Mouse (Mus musculus): ENCODE measurements around the gene Proser3. TPM values are rescaled to one million over a fixed set of nuclear protein-coding genes. Genes with fewer than 3 reads are reported as not detected.

Proser3 gene
- polyA plus RNA-seq, 1 experiment from 2014 or later: 8.1 TPM

- no peaks in the 10 kb centered on the region for H3K36me3 ChIP-seq (ENCODE audit: control insufficient read depth, insufficient read depth, low read length)
- H3K27ac ChIP-seq (replicated peaks; ENCODE audit: low read depth, low read length): no peak overlapping the region
- no peak overlapping the region for H3K9ac ChIP-seq (ENCODE audit: low read depth, low read length)
- ATAC-seq (ENCODE audit: low read depth) (no peak), DNase-seq (ENCODE audit: low spot score) (no peak)
- no peaks in the 10 kb centered on the region for H3K27me3 ChIP-seq (replicated peaks; ENCODE audit: control insufficient read depth, insufficient read depth, low read length)
- no peak overlapping the region for H3K4me3 ChIP-seq (ENCODE audit: low read depth, low read length)
- no peaks in the 10 kb centered on the region for H3K4me1 ChIP-seq (ENCODE audit: control insufficient read depth, insufficient read depth, low read length)
- H3K9me3 ChIP-seq (ENCODE audit: control insufficient read depth, low read length): no peaks in the 10 kb centered on the region
- 49% methylated on average over 5 of the region's 5 CpGs for WGBS
- no peak overlapping the region for H3K4me2 ChIP-seq (ENCODE audit: low read depth, low read length)
These were observed 40.8 kb upstream of the Proser3 start for GRCm38 (mm10) chr7:30592772-30593423.

GRCm38 (mm10) chr7:30591605-30591951 lies 39.5 kb upstream of the Proser3 start:
- no peak overlapping the region for H3K9ac ChIP-seq (ENCODE audit: low read depth, low read length)

DNA sequence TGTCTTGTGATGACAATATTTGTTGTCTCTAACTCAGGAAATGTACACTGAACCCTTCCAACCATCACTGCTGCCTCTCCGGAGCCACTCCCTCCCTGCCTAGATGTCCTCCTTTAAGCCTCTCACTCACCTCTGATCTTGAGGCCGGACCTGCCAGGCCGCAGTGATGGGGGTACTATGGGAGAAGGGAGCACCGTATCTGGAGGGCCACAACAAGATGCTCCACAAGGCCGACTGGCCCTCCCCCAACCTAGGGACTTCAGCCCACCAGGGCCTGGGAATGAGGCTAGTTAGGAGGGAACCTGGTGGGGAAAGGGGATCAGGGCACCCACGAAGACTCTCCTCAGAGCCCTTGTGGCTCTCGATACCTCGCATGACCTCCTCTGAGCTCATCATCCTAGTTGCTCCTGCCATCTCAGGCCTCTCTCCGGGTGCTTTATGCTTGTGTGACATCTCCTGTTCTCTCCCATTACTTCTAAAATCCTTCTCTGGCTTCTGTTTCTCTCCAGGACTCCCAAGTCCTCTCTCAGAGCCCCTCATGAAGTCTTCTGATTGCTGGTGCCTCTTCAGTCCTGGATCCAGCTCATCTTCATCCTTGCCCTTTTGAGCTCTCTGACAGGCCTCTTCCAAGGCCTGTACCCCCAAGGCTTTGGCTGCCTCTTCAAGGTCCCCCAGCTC lies 39.0 kb upstream of the Proser3 start:
- DNase-seq (ENCODE audit: low spot score): no peak
- ATAC-seq (ENCODE audit: low read depth): no peak
- Histone ChIP-seq H3K9ac (ENCODE audit: low read depth, low read length) (no peak overlapping the region), H3K4me1 (ENCODE audit: control insufficient read depth, insufficient read depth, low read length) (peaks cover 7% of the 10 kb centered on the region; the same call in 1 of the 2 replicates), H3K36me3 (ENCODE audit: control insufficient read depth, insufficient read depth, low read length) (peaks cover 7% of the 10 kb centered on the region; the same call in 1 of the 2 replicates), H3K27ac (replicated peaks; ENCODE audit: low read depth, low read length) (no peak overlapping the region), H3K27me3 (replicated peaks; ENCODE audit: control insufficient read depth, insufficient read depth, low read length) (no peaks in the 10 kb centered on the region), H3K9me3 (ENCODE audit: control insufficient read depth, low read length) (no peaks in the 10 kb centered on the region), H3K4me3 (ENCODE audit: low read depth, low read length) (no peak overlapping the region), H3K4me2 (ENCODE audit: low read depth, low read length) (no peak overlapping the region)
- WGBS: 86% methylated on average over 9 of the region's 9 CpGs

More at GRCm38 (mm10) chr7:30591605-30591951, 39.5 kb upstream of the Proser3 start:
- no peak overlapping the region for H3K4me2 ChIP-seq (ENCODE audit: low read depth, low read length)
- H3K27ac ChIP-seq (replicated peaks; ENCODE audit: low read depth, low read length): no peak overlapping the region
- no peak overlapping the region for H3K4me3 ChIP-seq (ENCODE audit: low read depth, low read length)
- ATAC-seq (ENCODE audit: low read depth) (no peak), DNase-seq (ENCODE audit: low spot score) (no peak)
- peaks cover 2% of the 10 kb centered on the region; the same call in 1 of the 2 replicates for H3K36me3 ChIP-seq (ENCODE audit: control insufficient read depth, insufficient read depth, low read length)
- peaks cover 7% of the 10 kb centered on the region; the same call in 1 of the 2 replicates for H3K4me1 ChIP-seq (ENCODE audit: control insufficient read depth, insufficient read depth, low read length)
- H3K9me3 ChIP-seq (ENCODE audit: control insufficient read depth, low read length): no peaks in the 10 kb centered on the region
- 56% methylated on average over 4 of the region's 4 CpGs for WGBS
- no peaks in the 10 kb centered on the region for H3K27me3 ChIP-seq (replicated peaks; ENCODE audit: control insufficient read depth, insufficient read depth, low read length)

DNA sequence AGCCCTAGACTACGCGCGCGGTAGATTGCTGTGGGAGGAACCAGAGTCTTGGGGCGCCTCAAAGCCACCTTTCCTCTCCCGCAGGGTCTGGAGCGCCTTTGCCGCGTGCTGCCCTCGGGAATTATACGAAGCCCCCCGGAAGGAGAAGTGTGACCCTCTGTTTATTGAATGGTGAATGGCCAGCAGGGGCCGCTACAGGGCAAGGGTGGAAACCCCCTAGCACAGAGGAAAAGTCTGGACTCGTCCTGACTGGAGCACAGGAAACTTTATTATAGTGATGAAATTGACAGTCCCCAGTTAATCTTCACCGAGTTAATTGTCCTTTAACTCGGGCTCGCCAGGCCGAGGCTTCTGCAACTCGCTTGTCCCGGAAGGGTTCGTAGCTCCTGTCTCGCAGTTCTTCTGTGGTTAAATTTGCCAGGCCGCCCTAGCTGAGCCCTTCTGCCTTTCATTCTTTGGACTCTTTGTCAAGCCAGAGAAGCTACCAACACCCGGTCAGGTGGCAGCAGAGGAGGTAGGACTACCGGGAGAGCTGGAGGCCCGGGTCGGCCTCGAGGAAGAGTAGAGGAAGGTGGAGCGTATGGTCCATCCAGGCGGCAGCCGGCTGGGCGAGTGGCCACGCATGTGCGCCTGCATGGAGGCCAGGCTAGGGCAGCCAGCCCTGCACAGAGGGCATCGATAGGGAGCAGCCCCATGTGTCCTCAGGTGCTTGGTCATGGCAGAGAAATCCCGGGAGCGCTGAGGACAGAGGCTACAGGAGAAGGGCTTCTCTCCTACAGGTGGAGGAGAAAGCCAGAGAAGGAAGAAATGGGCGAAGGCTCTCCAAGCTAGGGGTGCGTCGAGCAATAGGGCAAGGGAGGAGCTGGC lies 37.6 kb upstream of the Proser3 start:
- H3K4me3 ChIP-seq (ENCODE audit: low read depth, low read length): peak overlapping the region; percentile 94
- H3K27ac ChIP-seq (replicated peaks; ENCODE audit: low read depth, low read length): peak overlapping the region; percentile 89
- H3K9ac ChIP-seq (ENCODE audit: low read depth, low read length): peak overlapping the region; percentile 96
- H3K36me3 ChIP-seq (ENCODE audit: control insufficient read depth, insufficient read depth, low read length): peaks cover 21% of the 10 kb centered on the region
- WGBS: 29% methylated on average over 40 of the region's 40 CpGs
- peaks cover 7% of the 10 kb centered on the region; the same call in 1 of the 2 replicates for H3K4me1 ChIP-seq (ENCODE audit: control insufficient read depth, insufficient read depth, low read length)
- H3K9me3 ChIP-seq (ENCODE audit: control insufficient read depth, low read length): no peaks in the 10 kb centered on the region
- ATAC-seq (ENCODE audit: low read depth): peak; percentile 70
- peak; percentile 89 for DNase-seq (ENCODE audit: low spot score)
- H3K4me2 ChIP-seq (ENCODE audit: low read depth, low read length): peak overlapping the region; percentile 96
- H3K27me3 ChIP-seq (replicated peaks; ENCODE audit: control insufficient read depth, insufficient read depth, low read length): no peaks in the 10 kb centered on the region

DNA sequence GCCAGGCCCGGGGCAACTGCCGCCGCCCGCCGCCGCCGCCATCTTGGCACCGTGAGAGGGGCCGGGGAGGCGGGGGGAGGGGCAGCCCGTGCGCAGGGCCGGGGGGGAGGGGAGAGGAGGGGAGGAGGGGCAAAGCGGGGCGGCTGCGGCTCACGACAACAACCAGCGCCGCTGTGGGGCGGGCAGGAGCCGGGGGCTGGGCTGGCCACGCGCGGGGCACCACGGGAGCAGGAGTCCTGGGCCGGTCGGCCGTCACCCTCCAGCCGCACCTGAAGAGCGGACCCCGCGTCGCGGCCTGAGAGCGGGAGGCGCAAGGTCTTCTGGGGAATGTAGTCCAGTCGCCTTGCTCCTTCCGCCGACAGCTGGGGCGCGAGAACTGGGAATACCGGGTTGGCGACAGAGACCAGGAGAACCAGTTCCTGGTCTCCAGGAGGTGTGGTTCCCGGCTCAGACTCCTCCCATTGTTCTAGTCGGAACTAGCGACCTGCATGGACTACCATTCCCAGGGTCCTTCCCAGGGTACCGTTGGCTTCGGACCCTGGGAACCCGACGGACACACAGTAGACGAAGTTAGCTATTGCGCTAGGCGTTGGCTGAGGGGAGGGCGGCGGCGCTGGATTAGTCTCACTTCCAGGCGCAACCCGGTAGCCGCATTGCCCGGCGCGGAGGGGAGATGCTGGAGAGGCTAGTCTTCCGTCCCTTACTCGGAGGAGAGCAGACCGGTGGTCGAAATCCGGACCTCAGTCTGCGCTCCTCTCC lies 36.8 kb upstream of the Proser3 start, which contains the start of gene Kmt2b:
Gene Kmt2b, minus strand, starts transcription at position 51 of the 759 bp plus-strand sequence.
- no peaks in the 10 kb centered on the region for H3K27me3 ChIP-seq (replicated peaks; ENCODE audit: control insufficient read depth, insufficient read depth, low read length)
- peak within 1 kb of the TSS; percentile 94 for H3K4me3 ChIP-seq (ENCODE audit: low read depth, low read length)
- peak within 1 kb of the TSS; percentile 96 for H3K4me2 ChIP-seq (ENCODE audit: low read depth, low read length)
- ATAC-seq (ENCODE audit: low read depth) (peak; percentile 96), DNase-seq (ENCODE audit: low spot score) (peak; percentile 99)
- H3K27ac ChIP-seq (replicated peaks; ENCODE audit: low read depth, low read length): peak within 1 kb of the TSS; percentile 89
- peaks cover 7% of the 10 kb centered on the region; the same call in 1 of the 2 replicates for H3K4me1 ChIP-seq (ENCODE audit: control insufficient read depth, insufficient read depth, low read length)
- under 1% methylated on average over 34 of the region's 68 CpGs for WGBS
- H3K36me3 ChIP-seq (ENCODE audit: control insufficient read depth, insufficient read depth, low read length): peaks cover 29% of the 10 kb centered on the region
- peak within 1 kb of the TSS; percentile 96 for H3K9ac ChIP-seq (ENCODE audit: low read depth, low read length)
- H3K9me3 ChIP-seq (ENCODE audit: control insufficient read depth, low read length): no peaks in the 10 kb centered on the region

- Histone ChIP-seq H3K4me3 (ENCODE audit: low read depth, low read length) (peak overlapping the region; percentile 94), H3K9me3 (ENCODE audit: control insufficient read depth, low read length) (no peaks in the 10 kb centered on the region), H3K27ac (replicated peaks; ENCODE audit: low read depth, low read length) (peak overlapping the region; percentile 89), H3K4me2 (ENCODE audit: low read depth, low read length) (peak overlapping the region; percentile 96), H3K27me3 (replicated peaks; ENCODE audit: control insufficient read depth, insufficient read depth, low read length) (no peaks in the 10 kb centered on the region), H3K4me1 (ENCODE audit: control insufficient read depth, insufficient read depth, low read length) (peaks cover 7% of the 10 kb centered on the region; the same call in 1 of the 2 replicates), H3K36me3 (ENCODE audit: control insufficient read depth, insufficient read depth, low read length) (peaks cover 37% of the 10 kb centered on the region), H3K9ac (ENCODE audit: low read depth, low read length) (peak overlapping the region; percentile 96)
- WGBS: 0% methylated on average over 30 of the region's 67 CpGs
- peak; percentile 13 for ATAC-seq (ENCODE audit: low read depth)
- peak; percentile 14 for DNase-seq (ENCODE audit: low spot score)
These were observed 36.0 kb upstream of the Proser3 start for GRCm38 (mm10) chr7:30587842-30588667.

DNA sequence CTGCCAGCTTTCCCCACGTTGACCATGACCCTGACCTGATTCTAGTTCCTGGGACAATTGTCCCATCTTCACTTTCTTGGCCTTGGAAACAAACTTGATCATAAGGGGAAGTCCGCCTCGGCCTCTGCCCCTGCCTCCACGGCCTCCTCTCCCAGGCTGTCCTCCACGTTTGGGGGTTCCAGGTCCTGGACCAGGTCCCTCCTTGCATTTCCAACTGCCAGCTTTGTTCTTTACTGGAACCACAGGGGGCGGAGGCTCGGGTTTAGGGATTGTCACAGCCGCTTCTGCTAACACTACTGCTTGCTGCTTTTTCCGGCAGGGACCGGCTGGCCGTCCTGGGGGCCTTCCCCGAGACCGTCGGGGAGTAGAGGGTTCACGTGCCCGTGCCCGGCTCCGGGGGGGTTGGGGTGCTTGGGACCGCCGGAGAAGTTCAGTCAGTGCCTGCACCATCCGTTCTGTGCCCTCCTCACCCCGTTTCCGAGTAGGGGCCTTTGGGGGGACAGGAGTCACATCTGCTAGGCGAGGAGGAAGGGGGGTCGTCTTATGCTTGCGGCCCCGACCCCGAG lies 34.4 kb upstream of the Proser3 start:
- Histone ChIP-seq H3K36me3 (ENCODE audit: control insufficient read depth, insufficient read depth, low read length) (peaks cover 52% of the 10 kb centered on the region), H3K4me3 (ENCODE audit: low read depth, low read length) (peak overlapping the region; percentile 94), H3K9me3 (ENCODE audit: control insufficient read depth, low read length) (no peaks in the 10 kb centered on the region), H3K27me3 (replicated peaks; ENCODE audit: control insufficient read depth, insufficient read depth, low read length) (no peaks in the 10 kb centered on the region), H3K9ac (ENCODE audit: low read depth, low read length) (peak overlapping the region; percentile 96; the same call in 1 of the 2 replicates), H3K4me1 (ENCODE audit: control insufficient read depth, insufficient read depth, low read length) (peaks cover 7% of the 10 kb centered on the region; the same call in 1 of the 2 replicates), H3K27ac (replicated peaks; ENCODE audit: low read depth, low read length) (no peak overlapping the region), H3K4me2 (ENCODE audit: low read depth, low read length) (no peak overlapping the region)
- DNase-seq (ENCODE audit: low spot score): no peak
- ATAC-seq (ENCODE audit: low read depth): no peak
- 91% methylated on average over 28 of the region's 28 CpGs for WGBS
